Mouse (Mus musculus) natural killer cell, adult 2 months (primary cell): ENCODE data around the gene Rnft1.

ENCODE experiments used
- DNase-seq, 2 experiments: peaks; one replicate each; pipeline ENCODE4 v3.0.0; 2022; ENCODE audit warnings: low spot score in 2 of 2

The Rnft1 gene

DNA sequence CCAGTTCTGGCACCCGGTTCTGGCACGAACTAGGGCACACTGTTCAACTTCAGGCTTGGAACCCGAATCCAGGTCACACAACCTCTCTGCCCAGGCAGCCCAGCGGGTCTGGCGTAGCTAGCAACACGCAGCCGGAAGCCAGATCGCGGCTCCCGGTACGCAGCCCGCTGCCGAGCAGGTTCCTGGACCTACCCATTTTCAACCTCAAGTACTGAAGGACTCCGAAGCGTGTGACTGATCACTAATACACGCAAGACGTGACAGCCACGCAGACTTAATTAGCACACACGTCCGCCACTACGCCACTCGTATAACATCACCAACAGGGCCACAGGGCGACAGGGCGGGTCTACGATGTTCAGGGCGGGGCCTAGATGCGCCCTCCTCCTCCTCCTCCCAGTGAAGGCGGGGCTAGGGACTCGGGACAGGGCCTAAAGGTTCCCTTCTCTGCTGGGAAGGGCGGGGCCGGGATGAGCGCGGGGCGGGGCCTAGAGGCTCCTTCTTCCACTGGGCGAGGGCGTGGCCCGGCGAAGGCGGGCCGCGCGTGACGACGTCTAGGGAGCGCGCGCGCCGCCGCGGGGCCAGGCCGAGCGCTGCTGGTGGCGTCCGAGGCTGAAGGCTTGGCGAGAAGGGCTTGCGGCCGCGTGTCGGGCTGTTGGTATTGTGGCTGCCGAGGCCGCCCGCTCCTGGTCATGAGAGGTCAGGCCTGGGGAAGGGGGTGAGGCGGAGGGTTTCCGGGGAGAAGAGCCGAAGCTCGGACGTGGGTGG, at the start of gene Rnft1:
TSS of gene Rnft1 (plus strand) at position 557 of the 768 bp plus-strand sequence.
- DNase-seq: peak; percentile 98 to 99

DNA sequence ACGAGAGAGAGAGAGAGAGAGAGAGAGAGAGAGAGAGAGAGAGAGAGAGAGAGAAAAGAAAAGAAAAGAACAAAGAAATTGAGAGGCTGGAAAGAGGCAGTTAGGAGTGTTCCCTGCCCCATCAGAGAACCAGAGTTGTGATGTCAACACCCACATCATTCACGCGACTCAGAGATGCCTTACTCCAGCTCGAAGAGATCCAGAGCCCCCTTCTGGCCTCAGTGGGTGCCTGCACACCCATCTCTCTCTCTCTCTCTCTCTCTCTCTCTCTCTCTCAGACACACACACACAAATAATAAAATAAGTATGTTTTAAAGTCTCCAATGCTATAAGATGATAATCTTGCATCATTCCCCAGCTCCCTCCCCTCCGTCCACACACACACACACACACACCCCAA, 47.6 kb upstream of the Rnft1 start:
- DNase-seq: peak; percentile 24 to 47

DNA sequence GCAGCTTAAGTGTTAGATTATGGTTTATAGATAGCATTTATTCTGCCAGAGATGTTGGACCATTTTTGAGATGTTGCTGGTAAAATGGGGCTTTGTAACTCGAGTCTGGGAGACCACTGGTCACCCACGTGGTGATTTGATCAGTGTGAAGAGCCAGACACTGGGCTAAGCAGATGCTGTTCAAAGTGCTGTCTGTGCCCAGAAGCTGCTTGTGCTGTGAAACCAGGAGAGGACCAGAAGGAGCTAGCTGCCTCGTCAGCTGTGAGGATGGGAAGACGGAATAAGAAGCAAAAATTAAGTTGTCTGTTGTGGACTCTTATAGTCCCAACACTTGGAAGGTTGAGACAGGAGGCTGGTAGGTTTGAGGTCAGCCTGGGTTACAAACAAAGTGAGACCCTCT, 46.2 kb upstream of the Rnft1 start:
- no peak for DNase-seq

DNA sequence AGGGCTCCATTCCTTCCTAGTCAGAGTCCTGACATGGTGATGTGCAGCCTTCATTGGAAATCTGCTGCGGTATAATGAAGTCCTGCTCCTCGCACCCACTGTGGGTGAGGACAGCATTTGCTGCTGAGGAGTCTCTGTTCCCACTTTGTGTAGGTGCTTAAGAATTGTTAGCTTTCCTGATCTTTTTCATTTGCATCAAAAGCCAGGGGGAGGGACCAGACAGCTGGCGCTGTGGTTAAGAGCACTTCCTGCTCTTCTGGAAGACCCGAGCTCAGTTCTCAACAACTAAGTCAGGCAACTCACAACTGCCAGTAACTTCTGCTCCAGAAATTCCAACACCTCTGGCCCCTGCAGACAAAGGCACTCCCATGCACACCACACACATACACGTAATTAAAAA, 43.7 kb upstream of the Rnft1 start:
- no peak for DNase-seq

DNA sequence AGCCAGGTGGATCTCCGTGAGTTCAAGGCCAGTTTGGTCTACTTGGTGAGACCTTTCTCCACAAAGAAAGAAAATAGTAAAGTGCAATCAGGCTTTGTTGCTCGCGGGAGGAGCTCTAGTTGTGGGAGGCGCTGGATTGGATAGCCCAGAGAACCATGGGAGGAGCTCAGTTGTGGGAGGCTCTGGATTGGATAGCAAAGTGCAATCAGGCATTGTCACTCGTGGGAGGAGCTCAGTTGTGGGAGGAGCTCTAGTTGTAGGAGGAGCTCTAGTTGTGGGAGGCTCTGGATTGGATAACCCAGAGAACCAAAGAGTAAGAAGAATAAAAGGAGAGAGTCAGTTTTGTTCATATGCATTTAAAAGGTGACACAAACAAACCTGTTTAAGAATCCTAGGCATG, 30.5 kb upstream of the Rnft1 start:
- DNase-seq: no peak

DNA sequence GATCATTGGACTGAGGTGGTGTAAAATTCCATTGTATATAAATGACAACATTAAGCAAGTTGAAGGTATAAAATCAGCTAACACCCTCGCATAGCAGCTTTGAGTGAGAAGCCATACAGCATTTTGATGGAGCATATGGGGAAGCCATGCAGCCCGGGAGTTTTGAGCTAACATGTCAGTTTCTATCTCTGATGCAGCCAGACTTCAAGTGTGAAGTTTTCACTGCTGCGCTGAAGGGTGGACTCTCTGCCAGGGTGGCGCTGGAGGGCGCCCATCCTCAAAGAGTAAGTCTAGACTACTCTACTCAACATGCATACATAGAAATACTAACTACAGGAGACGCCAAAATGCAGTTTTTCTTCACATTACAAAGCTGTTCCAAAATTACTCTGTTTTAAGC, 26.9 kb upstream of the Rnft1 start:
- no peak for DNase-seq

DNA sequence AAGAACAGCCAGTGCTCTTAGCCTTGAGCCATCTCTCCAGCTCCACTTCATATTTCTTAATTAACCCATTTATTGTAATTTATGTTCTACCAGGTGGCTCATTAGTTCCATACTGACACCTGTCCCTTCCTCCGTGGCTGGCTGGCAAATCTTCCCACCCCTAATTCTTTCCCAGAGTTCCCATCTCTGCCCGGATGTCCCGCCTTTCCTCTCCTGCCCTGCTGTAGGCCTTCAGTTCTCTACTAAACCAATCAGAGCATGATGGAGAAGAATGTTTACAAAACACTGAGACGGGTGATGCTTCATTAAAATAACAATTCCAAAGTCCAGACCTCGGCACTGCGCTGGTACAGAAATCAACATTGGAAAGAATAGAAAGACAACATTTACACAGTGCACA, 25.6 kb upstream of the Rnft1 start:
- no peak for DNase-seq

DNA sequence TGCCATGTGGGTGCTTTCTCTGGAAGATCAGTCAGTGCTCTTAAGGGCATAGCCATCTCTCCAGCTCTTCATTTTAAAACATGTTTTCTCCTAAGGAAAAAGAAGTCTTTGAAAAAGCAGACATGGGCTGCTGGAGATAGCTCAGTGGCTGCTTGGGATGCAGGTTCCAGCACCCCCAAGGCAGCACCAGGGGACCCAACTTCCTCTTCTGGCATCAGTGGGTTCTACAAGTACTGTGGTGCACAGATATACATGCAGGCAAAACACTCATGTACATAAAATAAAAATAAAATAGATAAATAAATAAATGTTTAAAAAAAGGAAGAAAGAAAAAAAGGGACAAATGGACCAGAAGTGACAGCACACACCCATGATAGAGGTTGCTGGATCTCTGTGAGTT, 21.9 kb upstream of the Rnft1 start:
- no peak for DNase-seq

DNA sequence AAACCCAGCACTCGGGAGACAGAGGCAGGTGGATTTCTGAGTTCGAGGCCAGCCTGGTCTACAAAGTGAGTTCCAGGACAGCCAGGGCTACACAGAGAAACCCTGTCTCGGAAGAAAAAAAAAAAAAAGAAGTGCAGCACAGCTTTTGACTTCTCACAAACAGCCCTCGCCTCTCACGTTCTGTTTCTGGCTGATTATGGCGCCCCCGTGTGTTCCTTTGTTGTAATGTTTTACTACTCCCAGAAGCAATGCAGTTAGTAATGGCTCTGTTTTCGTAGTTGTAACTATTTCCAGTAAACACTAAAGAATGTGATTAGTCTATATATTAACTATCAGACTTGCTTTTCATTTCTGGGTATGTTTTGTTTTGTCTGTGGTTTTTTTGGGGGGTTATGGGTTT, 20.2 kb upstream of the Rnft1 start:
- peak; percentile 47 to 71 for DNase-seq

DNA sequence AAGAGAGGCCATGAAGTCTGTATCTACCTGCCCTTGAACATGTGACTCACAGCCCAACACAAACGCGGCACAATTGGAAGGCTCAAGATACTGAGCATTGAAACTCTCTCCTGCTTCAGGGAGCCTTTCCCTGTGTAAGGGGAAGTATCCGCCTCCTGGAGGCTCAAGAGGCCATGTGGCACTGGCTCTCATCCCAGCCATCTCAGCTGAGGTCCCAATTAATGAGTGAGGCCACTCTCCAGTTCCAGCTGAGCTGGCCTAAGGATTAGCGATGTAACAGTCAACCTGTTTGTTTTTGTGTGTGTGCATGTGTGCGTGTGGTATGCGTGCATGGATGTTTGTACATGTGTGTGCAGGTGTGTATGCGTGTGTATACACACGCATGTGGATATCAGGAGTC, 16.1 kb upstream of the Rnft1 start:
- no peak for DNase-seq

DNA sequence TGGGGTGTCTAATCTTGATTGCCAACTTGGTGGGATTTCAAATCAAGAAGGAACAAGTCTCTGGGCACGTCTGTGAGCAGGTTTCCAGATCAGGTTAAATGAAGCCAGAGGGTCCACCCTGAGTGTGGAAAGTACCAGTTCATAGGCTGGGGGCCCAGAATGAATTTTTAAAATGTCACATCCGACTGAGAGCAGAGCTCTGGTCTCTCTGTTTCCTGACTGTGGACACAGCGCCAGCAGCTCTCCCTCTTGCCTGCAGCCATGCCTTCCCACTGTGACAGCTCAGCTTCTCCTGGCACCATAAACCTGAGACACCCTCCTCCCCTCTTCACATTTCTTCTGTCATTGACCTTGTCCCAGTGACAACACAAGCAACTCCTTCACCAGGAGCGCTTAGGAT, 15.5 kb upstream of the Rnft1 start:
- no peak for DNase-seq

DNA sequence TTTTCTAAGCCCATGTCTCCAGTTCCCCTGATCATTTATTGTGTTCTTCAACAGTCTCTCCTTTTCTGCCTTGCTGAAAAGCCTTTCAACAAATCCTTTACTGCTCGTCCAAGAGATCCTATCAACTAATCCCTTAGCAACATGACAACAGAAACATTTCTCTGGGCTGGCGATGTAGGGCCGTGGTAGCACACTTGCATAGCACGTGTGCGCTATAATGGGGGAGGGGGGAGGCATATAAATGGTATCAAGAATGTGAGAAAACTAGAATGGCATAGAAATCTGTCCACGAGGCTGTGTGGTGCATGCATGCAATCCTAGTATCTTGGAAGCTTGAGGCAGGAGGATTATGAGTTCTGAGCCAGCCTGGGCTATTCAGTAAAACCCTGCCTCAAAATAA, 12.7 kb upstream of the Rnft1 start:
- DNase-seq: no peak

DNA sequence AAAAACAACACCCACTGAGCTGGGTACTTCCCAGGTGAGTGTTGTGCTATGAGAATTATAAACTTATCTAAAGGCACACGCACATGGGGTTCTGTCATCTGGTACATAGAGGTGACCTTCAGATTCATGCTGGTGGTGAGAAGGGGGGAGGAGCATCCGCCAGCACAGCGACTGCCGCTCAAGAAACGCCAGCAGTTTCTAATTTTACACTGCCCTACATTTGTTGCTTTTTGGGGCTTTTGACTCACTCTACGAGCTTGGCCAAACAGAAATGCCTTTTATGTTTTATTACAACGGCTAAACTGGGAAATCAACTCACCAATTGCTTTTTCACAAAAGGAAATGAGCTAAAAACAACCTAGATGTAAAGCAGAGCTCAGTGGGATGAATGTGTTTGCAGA, 11.7 kb upstream of the Rnft1 start:
- DNase-seq: no peak

DNA sequence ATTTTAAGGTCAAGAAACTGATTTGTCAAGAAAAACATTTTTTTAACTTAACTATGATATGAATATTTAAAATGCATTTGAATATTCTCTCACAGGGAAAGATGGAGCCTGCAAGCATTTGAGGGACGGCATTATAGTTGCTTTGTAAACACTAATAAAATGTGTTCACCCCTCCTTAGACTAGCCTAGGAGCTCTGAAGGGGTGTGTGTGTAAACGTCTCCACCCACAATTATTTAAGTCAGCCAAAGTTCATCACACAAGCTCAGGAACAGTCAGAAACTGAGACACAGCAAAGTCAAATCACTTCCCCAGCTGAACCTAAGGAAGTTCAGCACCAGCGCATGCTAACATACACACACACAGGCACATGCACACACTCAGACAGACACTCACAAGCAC, 10.9 kb upstream of the Rnft1 start:
- no peak for DNase-seq

DNA sequence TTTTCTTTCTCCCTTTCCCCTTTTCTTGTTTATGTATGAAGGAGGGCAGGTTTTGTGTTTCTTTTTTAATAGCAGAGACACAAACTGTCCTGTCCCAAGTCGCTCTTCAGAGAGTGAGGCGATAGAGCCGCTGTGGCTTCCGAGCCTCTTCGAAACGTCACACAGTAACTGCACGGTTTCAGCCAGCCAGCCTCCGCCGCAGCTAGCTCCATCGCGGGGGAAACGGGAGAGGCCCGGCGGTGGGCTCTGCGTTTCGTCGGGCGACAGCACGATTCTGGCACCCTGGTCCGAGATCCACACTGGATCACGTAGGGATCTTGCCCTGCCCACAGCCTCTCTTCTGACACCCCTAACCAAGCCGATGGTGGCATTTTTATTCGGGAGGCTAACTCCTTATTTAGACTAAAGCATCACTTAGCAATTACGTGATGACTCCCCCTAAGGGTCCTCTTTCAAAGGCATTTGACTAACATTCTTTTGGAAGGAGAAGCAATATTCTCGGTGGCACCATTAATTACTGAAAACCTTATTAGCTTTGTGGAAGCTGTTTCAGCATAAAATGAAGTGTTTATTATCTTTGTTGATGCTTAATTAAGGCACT, 553 bp downstream of the Rnft1 start:
- DNase-seq: no peak

DNA sequence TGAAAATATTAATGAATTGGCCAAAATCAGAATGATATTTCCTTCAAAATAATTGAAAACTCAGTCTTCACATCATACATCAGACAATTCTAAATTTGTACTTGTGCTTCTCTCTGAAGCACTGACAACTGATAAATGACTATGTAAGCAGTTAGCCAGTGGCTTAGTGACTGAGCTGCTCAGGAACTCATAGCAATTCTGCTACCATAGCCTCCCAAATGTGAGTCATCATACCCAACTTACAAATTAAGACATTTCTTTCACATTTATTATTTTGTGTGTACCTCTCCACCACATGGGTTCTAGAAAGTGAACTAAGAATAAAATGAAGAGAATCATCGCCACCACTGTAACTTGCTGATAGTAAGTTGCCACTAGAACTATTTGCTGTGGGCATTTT, 6.3 kb downstream of the Rnft1 start:
- no peak for DNase-seq

DNA sequence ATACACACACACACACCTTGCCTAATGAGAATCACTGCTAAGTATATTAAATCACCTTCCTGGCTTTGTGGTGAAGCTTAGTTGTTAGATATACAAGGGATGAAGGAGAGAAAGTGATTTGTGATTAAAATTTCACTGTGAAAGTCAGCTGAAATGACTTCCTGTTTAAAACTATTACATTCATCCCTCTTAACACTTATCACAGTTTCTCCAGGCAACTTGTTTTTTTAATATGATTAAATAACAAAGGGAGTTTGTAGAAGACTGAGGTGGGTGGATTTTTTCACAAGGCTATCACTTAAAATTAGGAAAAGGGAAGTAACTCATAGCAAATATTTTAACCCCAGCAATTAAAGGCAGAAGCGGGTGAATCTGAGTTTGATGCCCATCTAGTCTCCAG, 12.9 kb downstream of the Rnft1 start:
- DNase-seq: no peak

DNA sequence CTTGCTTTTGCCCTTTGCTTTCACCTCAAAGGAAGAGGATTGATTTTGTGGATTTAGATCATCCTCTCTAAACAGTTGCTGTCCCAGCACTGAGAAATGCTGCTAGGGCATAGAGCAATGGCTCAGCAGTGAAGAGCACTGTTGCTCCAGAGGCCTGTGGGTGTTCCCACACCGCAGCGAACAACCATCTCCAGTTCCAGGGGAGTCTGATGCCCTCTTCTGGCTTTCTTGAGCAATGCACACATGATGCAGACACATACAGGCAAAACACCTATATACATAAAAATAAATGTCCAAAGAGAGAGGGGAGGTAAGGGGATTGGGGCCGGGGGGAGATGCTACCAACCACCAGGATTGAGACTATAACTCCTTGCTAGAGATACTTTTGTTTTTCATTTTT, 13.5 kb downstream of the Rnft1 start:
- DNase-seq: no peak

DNA sequence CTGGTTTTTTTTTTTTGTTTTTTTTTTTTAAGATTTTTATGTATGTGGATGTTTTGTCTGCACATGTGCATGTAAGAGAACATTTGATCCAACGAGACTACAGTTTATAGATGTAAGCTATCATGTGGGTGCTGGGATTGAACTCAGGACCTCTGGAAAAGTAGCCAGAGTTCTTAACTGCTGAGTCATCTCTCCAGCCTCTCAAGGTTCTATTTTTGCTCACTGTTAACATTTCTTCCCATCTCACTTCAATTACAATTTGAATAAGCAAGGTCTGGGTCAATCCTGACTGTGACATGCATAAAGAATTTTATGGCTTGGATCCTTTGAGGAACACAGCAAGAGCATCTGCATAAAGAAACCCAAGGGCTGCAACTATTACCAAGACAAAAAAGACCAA, 16.3 kb downstream of the Rnft1 start:
- no peak for DNase-seq

DNA sequence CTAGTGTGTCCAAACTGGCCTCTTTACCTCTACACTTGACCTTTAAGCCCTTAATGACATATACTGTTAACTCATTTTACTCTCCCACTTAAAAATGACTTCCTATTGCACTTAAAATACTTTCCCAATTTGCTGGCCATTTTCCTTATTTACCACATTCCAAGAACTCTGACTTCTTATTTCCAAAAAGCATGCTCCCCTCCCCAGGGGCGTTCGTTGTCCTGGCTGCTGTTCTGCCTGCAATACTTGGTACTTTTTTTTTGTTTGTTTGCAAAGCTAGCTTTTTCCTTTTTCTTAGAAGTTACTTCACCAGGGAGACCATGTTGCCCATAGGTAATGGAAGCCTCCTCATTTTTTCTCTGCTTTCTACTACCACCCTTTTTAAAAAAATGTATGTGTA, 18.7 kb downstream of the Rnft1 start:
- no peak for DNase-seq

DNA sequence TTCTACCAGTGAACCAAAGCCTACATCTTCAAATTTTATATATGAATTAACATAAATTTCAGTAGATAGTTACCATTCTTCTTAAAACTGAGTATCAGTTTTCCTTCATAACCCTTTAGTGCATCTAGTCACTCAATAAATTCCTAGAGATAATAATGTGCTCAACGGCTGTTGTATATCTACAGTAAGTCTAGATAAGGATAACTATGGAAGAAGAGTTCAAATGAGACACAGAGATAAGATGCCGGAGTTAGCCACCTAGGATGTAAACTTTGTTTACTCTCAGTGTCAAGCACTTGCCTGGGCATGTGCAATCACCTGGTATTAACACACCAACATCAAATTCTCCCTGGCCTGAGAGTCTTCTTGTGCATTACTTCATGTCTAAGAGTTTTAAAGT, 22.9 kb downstream of the Rnft1 start:
- DNase-seq: no peak

DNA sequence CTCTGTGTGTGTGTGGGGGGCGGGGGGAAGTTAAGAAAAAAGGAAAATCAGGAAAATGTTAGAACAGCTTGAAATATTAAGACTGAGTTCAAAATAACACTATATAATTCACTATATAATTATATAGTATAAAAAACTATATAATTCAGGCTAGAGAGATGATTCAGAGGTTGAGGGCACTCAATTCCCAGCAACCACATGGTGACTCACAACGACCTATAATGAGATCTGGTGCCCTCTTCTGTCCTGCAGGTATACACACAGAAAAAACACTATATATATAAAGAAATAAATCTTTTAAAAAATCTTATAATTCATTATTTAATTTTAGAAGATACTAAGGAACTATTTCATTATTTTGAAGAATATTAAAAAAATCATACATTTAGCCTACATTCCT, 23.5 kb downstream of the Rnft1 start:
- DNase-seq: no peak

DNA sequence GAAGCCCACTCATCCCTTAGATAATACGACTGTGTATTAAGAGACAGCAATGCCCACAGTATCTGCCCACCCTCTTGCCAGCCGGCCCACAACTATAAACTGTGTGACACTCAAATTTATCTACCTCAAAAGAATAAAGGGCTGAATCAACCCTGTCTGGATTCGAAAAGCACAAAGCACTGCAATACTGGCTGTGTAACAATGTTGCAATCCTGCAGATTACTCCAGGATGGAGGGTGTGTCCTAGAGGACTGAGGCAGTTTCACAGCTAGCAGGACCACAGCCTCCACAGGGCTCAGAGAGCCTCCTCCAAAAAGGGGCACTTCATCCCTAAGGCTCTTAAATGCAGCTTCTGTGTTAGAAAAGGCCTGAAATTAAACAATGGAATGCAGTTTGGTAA, 32.2 kb downstream of the Rnft1 start:
- no peak for DNase-seq

DNA sequence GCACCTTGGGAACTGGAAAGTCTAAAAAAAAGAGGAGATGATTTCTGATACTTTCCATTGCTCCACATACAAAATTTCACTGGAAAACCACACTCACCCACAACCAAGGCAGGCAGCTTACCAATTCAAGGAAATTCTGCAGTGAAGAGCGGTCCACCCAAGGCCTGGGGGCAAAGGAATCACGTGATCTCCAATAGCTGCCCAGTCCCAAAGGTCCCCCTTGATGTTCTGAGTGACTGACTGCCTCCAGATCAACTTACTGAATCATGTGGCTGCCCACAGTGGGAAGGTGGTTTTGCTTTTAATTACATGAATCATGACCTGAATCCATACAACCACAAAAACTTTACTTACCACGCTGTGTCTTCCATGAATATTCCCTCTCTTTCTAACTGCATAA, 32.8 kb downstream of the Rnft1 start:
- no peak for DNase-seq
